1 mouse cellular context compared by ENCODE assay signal in the genomic region with DNA sequence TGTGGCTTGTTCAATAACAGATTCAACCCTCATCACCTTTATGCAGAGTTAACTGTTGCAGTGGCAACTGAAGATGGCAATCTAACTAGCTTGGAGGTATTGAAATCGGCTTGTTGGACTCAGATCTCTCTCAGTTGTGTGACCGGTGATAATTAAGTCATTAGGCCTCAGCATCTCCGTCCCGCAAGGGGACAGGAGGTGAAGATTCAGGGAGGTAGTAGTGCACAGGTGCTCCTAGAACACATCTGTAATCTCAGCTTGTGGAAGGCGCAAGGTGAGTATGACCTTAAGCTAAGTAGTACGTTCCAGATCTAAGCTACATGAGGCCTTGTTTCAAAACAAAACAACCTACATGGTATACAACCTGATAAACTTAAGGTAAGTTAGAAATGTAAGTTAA.
TF ChIP-seq lines count a peak whose summit lies in the region.

No protein-coding gene starts in this region.

TF ChIP-seq in CH12.LX, 34 proteins besides CTCF, POLR2A, EP300 and RAD21 (continued from another document):
- TF ChIP-seq KAT2A (IDR thresholded peaks at IDR 0.05; ENCODE audit: insufficient replicate concordance, low read length): no peak
- TF ChIP-seq ETS1 (conservative IDR thresholded peaks at IDR 0.05; ENCODE audit: low read depth, low read length): no peak
- TF ChIP-seq ZNF384 (IDR thresholded peaks at IDR 0.05; ENCODE audit: low read depth, low read length): no peak
- TF ChIP-seq CHD2 (IDR thresholded peaks at IDR 0.05; ENCODE audit: low read length): no peak
- TF ChIP-seq NELFE (IDR thresholded peaks at IDR 0.05; ENCODE audit: low read depth, low read length): no peak
- no peak for TF ChIP-seq POLR2AphosphoS2 (IDR thresholded peaks at IDR 0.05; ENCODE audit: low read depth, low read length)
